Mouse (Mus musculus) lung, adult 2 months (tissue): ENCODE data around the gene Prss27.

ENCODE experiments used
- CTCF ChIP-seq: fragments of 200-500 bp; IDR thresholded peaks from 2 replicates; pipeline ENCODE4 v1.5.1; 2011; ENCODE audit warnings: mild to moderate bottlenecking, low read length, control low read depth; ENCODE audit not compliant: insufficient read depth
- POLR2A ChIP-seq: fragments of 200-500 bp; IDR thresholded peaks from 2 replicates; pipeline ENCODE4 v1.6.1; 2011; ENCODE audit warnings: low read depth, mild to moderate bottlenecking, control low read depth, low read length, borderline replicate concordance; ENCODE audit errors: extremely low read depth

- TF ChIP-seq CTCF (no peak), POLR2A (no peak)
These were observed 19.0 kb downstream of the Prss27 start for GRCm38 (mm10) chr17:24056636-24057625.
